Mouse (Mus musculus): ENCODE measurements around the gene Ccser2. TPM values are rescaled to one million over a fixed set of nuclear protein-coding genes. Genes with fewer than 3 reads are reported as not detected.

Ccser2 gene
- polyA plus RNA-seq (2012; rRNA removed): 1.7 and 1.8 TPM in 2 replicates

DNA sequence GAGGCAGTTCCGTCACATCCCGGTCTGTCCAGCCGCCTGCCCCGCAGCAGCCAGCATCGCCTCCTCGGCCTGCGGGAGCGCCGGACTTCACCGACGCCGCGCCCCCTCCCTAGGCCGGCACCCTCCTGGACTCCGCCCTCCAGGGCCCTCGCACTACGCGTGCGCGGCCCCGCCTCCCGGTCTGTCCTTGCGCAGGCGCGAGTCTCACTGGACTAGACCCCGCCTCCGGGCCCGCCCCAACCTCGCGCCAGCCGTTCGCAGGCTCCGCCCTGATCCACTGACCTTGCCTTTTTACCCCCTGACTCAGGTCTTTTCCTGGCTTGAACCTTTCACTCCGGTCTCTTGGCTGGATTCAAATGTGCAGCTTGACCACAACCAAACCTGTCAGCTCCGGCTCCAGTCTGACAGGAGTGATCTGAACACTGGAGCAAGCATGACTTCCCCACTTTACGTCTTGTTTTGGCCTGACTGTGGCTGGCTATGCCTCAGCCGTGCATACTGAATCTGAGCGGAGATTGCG, at the start of gene Ccser2:
Gene Ccser2 (minus strand): TSS at position 150 of the 520 bp plus-strand sequence.

Other genes with a start within 250 kb of the Ccser2 start
- gene Rgr, start 80.2 kb upstream of the Ccser2 start, polyA plus RNA-seq (2012; rRNA removed): 0.06 TPM in 1 of 2 replicates, not detected in the other
- not detected in 2 replicates for gene Lrit1, start 86.1 kb upstream of the Ccser2 start, polyA plus RNA-seq (2012; rRNA removed)
- not detected in 2 replicates for gene Lrit2, start 99.2 kb upstream of the Ccser2 start, polyA plus RNA-seq (2012; rRNA removed)
- gene Cdhr1, start 129.6 kb upstream of the Ccser2 start, polyA plus RNA-seq (2012; rRNA removed): not detected in 2 replicates
- 0.23 and 0.28 TPM in 2 replicates for gene 2610528A11Rik, start 145.2 kb upstream of the Ccser2 start, polyA plus RNA-seq (2012; rRNA removed)
- 86.7 and 98.8 TPM in 2 replicates for gene Ghitm, start 166.5 kb upstream of the Ccser2 start, polyA plus RNA-seq (2012; rRNA removed)